Mouse (Mus musculus) cerebellum, adult 18-20 months (tissue): ENCODE data around the gene Rbm15.
A peak's percentile ranks its signal among the peaks of the same experiment; 100 is the strongest.

Experiments used
- DNase-seq, 2 experiments: peaks; one replicate each; pipeline ENCODE4 v3.0.0; 2021

The Rbm15 gene

DNA sequence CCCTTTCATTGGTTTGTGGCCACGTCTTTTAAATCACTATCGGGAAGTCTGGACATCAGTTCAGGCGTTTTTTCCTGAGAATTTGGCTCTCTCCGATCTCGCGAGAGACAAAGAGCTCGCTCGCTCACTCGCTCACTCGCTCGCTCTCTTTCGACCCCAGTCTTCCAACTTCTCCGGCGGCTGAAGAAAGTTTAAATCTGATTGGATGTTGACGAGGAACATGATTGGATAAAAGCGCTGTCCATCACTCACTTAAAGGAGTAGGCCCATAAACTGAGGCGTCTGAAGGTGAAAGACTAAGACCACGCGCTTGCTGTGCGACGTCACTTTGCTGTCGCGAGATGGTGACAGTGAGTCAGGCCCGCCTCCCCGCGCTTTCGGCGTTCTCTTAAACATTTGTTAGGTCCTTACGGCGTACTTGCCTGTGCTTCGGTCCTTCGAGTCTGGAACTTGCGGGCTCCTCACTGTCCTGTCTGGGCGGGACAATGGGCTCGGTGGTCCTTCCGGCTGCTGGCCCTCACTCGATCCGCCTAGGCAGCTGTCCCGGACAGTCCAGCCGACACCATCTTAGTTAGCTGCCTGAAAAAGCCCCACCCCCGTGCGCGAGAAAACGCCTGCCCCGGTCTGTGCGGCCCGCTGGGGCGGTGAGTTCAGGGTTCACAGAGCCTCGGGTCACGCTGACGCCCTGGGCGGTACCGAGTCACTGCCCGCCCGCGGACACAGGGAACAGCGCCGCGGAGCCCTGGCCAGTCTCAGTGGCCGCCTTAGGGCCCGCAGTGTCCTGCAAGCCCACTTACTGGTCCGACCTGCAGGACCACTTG, at the start of gene Rbm15:
TSS of gene Rbm15 (minus strand) at position 293 of the 821 bp plus-strand sequence.
- DNase-seq: peak; percentile 94 to 98

GRCm38 (mm10) chr3:107379422-107379821, 45.9 kb upstream of the Rbm15 start:
- peak; percentile 56 to 65 for DNase-seq

- no peak for DNase-seq
These were observed 45.2 kb upstream of the Rbm15 start for GRCm38 (mm10) chr3:107378626-107379025.

DNA sequence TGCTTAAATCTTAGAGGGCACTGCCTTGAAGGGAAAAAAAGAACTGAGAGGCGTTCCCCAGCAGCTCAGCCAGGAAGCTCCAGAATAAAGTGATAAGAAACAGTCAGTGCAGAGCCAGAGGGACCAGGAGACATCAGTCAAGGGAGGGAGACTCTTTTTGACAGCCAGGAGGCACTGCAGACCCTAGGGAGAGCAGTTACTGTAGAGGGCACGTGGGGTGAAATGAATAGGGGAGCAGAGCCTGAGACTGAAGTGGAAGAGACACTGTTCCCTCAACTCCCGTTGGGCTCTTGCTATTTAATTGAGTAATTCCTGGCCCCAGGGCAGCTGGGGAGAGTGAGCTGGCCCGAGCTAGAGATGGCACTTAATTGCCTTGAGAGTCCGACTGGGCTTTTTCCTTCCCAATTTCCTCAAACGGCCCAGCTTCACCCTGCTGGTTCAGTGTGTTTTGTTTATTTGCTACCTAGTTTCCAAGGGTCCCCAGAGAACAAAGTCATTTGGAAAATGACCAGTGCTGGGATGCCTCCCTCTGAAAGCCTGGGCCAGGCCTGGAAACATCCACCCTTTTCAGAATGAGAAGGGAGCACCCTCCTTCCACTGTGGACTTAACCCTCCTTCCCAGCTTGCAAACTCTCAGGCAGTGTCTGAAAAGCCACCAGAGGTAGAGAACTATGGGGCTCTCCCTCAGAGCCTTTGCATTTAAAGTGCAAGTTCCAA, 41.6 kb upstream of the Rbm15 start:
- no peak for DNase-seq

DNA sequence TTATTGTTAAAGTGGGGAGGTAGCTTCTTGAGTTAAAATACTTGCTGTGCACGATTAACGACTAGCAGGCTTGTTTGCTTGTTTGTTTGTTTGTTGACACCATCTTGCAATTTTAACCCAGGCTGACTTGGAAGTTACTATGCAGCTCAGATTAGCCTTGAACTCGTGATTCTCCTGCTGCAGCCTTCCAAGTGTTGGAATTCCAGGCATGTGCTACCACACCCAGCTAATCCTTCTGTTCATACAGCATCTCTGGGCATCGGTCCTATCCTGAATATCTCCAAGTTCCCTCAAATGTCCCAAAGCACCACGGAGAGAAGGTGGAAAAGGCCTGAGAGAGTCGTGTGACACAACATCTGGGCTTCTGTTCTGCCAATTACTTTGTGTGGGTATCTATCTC, 35.7 kb upstream of the Rbm15 start:
- no peak for DNase-seq

DNA sequence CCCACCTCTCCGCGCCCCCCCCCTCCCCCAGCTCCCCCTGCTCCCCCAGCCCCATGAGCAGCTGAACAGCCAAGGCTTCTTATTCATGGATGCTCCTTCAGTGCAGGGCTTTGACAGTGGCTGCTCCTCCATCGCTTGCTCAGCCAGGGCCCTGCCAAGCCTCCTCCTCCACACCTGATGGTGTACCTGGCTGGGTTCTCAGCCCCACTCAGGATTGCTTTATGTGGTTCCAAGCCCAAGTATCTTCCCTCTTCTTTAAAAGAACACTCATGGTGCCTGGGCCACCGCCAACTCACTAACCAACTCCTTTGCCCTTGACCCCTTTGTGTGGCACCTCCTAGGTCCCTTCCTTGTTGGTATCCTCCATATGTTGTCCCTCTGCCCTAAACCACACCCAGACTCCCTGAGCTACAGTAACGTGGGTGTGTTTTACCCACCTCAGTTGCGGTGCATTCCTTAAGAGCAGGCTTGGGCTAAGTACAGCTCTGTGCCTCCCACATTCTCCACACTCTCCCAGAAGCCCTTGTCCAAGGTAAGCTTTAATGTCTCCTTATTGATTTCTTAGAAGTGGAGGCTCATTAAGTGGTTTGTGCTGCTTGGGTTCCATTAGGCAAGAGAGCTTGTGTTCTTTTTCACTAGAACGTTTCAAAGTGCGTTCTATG, 34.6 kb upstream of the Rbm15 start:
- no peak for DNase-seq

GRCm38 (mm10) chr3:107365341-107365740, 31.9 kb upstream of the Rbm15 start:
- no peak for DNase-seq

DNA sequence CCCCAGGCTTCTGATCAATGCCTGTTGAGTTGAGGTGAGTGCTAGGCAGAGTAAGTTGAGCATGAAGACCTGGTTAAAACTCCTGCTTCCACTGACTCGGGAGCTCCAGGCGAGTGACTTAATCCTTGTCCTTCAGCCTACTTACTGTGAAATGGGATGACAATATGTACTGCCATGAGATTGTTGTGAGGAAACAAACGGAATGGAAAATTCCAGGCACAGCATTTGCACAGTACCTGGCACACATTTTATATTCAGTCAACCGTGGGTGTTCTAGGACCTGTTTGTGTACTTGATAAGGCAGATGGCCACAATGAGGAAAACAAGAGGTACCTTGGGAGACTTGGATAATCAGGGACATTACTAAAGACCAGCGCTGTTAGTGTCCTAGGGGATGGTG, 29.9 kb upstream of the Rbm15 start:
- peak; percentile 23 to 36 for DNase-seq

- no peak for DNase-seq
These were observed 26.9 kb upstream of the Rbm15 start for GRCm38 (mm10) chr3:107360341-107360740.

GRCm38 (mm10) chr3:107357700-107358234, 24.3 kb upstream of the Rbm15 start:
- peak in 1 of 2 experiments; percentile 14 for DNase-seq

DNA sequence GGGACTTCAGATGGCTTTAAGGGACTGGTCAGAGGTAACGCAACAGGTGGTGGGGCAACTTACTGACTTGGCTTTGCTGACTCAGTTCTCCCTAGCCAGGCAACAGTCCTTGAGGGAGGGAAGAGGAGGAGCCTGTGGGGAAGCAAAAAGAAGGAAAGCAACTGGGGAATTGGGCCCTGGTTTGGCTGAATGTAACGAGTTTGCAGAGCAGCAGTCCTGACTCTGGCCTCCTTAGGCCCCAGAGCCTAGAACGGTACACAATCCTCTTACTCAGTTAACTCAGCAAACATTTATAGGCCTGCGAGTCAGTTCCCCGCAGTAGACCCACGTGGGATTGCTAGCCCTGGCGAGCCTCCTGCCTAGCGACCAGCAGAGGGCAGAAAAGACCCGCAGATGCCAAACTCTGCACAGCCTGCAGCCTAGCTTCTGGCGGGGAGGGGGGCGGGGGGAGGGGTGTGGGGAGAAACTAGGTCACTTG, 23.5 kb upstream of the Rbm15 start:
- peak; percentile 86 to 89 for DNase-seq

DNA sequence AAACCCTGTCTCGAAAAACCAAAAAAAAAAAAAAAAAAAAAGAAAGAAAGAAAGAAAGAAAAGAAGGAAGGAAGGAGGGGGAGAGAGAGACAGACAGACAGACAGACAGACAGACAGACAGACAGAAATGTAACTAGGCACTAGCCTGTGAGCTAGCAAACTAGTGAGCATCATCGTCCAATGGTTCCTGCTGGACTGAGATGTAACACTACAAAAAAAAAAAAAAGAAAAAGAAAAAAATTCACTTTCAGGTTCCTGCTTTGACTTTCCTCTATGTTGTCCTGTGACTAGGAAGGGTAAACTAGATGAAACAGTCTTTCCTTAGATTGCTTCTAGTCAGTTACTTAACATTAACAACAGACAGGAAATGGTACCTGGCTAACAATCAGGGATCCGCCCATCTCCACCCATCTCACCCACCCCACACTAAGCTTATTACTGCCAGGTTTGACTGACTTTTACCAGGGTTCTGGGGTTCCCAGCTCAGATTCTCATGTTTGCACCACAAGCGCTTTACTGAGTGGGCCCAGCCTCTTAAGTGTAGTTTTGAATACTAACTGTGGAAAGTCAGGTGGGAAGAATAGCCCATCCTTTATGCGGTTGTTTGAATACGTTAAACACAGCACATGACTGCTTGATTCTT, 22.3 kb upstream of the Rbm15 start:
- DNase-seq: no peak

DNA sequence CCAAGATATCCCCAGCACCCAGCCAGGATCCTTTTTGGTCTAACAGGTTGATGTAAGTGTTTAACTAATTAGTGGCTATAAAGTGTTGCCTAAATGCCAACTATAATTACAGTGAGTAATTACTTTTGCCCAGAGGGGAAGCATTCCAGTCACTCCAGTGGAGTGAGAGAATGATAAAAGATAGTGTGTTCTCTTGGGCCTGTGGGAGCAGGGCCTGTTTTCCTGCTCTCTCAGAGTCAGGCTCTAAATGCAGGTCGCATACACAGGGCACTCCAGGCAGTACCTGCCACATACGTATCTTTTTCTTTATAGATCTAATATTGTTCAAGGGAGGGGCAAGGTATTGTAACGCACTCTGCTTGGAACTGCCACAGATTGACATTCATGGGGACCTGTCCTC, 18.2 kb upstream of the Rbm15 start:
- DNase-seq: no peak

DNA sequence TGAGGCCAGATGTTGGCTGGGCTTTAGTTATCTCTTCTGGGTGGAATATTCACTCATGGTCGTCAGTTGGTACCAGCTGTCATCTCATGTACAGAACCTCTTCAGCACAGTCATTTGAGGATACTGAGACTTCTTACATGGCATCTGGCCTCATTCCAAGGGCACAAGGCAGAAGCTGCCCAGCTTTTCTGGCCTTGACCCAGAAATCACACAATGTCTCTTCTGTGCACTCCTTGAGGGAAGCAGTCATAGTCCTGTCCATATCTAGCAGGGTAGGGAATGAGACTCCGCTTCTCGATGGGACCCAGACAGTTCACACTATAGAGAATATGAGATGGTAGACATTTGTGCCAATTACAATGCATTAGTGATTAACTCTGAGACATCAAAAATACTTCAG, 15.5 kb upstream of the Rbm15 start:
- DNase-seq: no peak

GRCm38 (mm10) chr3:107345033-107345725, 11.7 kb upstream of the Rbm15 start:
- no peak for DNase-seq

DNA sequence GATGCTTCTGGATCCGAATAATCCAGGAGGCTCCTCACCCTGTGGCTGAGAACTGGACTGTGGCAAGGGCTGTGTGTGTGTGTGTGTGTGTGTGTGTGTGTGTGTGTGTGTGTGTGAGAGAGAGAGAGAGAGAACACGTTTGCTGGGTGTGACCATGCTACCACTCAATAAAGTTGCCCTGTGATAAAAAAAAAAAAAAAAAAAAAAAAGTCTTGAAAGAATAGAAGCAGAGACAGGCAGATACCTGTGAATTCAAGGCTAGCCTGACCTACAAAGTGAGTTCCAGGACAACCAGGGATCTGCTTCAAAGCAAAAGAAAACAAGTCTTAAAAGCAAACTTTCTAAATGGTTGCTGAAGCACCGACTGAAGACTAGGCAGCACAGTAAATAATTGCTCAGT, 10.5 kb upstream of the Rbm15 start:
- DNase-seq: no peak

GRCm38 (mm10) chr3:107334202-107334934, 895 bp upstream of the Rbm15 start:
- DNase-seq: no peak

DNA sequence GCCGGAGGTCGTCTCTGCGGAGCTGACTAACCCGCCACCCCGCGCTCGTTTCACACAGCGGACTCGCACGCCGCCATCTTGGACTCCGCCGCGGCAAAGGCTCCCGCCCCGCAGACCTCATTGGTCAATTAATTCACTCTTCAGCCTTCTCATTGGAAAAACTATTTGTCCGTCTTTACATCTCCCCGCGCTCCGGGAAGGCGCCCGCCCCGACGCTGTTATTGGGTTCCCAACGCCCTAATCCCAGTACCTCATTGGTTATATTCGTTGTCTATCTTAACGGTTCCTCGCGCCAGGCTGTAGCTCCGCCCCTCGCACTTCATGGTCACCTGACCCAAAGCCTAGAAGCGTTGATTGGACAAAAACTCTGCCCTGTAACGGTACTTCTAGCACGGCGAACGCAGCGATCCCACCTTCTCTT, 503 bp downstream of the Rbm15 start:
- DNase-seq: peak; percentile 94 to 97

GRCm38 (mm10) chr3:107332127-107332959, 1.1 kb downstream of the Rbm15 start:
- DNase-seq: peak in 1 of 2 experiments; percentile 54

DNA sequence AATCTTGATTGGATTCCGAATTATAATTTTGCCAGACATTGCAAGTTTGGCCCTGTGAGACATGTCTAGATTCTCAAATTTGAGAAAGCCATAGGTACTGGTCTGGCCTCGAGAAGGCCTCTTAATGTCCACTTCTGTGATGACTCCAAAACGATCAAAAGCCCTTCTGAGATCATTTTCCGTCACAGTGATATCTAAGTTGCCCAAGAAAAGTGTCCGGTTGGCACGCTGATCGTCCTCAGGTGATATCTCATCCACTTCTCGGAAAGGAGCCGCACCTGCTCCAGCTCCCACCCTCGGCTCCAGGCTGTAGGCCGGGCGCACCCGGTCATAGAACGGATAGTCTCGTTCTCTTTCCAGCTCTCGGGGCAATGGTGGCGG, 1.7 kb downstream of the Rbm15 start:
- DNase-seq: no peak
